In the genomic region with DNA sequence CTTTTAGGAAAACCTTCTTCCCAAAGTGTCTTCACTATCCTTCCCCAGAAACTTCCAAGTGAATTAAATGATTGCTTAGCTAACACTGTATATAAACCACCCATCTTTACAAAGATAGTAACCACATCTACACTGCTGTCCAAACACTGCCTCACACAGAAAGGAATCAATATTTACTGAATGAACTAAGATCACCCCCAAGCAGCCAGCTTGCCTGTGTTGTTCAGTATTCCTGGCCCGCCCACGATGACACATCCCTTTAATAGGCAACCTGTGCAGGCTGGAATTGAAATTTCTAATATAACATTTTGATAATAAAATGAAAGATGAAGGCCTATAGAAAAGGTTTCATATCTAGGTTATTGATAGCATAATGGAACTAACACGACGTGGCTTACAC, we compare ENCODE assay signal across 16 mouse cellular contexts.
"Had no signal": no experiment of that assay in that cellular context is flagged by ENCODE, and none has a peak within 500 bp of the region (broad histone marks: within the 10 kb centered on the region; RNA-seq: fewer than 3 reads in every experiment).

No protein-coding gene starts in this region.

- DNase-seq: lung, adult 2 months; lung, postnatal 14 days; lung, postnatal 36 days; right cerebral cortex, postnatal 25 days; right cerebral cortex, postnatal 4 days; spleen, adult 18-20 months; thymus, adult 2 months; thymus, postnatal 25 days; thymus, postnatal 4 days had no signal

- H3K27ac ChIP-seq: liver, embryonic 14.5 days; lung, embryonic 15.5 days; macrophage; midbrain, embryonic 13.5 days; midbrain, embryonic 15.5 days; neural tube, embryonic 12.5 days had no signal

- H3K4me3 ChIP-seq: lung, embryonic 15.5 days; megakaryocyte, embryonic 14.5 days; midbrain, embryonic 13.5 days; midbrain, embryonic 15.5 days; neural tube, embryonic 12.5 days had no signal
